Mouse (Mus musculus): ENCODE measurements around the gene Mdm2. TPM values are rescaled to one million over a fixed set of nuclear protein-coding genes. Genes with fewer than 3 reads are reported as not detected.

Mdm2 gene
- polyA plus RNA-seq (2015; fragmentation: Nextera tagmentation; extraction: Ambion mirVana) = 31.3 and 32.8 TPM in 2 replicates

GRCm38 (mm10) chr10:117710604-117711141 lies at the start of gene Mdm2:
Gene Mdm2 (minus strand): TSS chr10:117710758.

DNA sequence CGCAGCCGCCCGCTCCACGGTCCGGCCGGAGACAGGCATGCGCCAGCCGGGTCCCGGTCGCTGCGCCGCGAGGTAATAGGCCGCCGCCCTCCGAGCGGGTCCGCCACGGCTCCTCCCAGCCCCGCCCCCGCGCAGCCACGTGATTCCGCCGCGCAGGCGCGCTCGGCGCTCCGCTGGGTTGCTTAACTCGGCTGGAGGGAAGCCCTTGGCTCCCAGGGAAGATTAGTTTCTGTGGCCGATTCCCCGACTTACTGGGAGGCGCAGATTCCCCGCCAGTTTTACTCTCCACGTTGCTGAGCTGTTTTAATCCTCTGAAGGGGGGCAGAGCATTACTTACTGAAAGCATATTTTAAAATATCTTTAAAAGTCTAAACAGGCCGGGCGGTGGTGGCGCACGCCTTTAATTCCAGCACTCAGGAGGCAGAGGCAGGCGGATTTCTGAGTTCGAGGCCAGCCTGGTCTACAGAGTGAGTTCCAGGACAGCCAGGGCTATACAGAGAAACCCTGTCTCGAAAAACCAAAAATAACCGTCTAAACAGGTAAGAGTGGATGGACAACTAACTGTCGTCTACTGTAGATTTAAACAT lies 35.8 kb upstream of the Mdm2 start, which contains the start of gene Slc35e3:
Slc35e3 (minus strand) TSS at position 69 of the 587 bp plus-strand sequence.

Other genes with a start within 250 kb of the Mdm2 start
- gene Cpm, start 81.3 kb downstream of the Mdm2 start, polyA plus RNA-seq (2015; fragmentation: Nextera tagmentation; extraction: Ambion mirVana) = 5.9 and 6.5 TPM in 2 replicates
- 24.2 and 26.0 TPM in 2 replicates for gene Slc35e3, start 35.6 kb upstream of the Mdm2 start, polyA plus RNA-seq (2015; fragmentation: Nextera tagmentation; extraction: Ambion mirVana)
- gene Nup107, start 81.9 kb upstream of the Mdm2 start, polyA plus RNA-seq (2015; fragmentation: Nextera tagmentation; extraction: Ambion mirVana) = 18.3 and 20.2 TPM in 2 replicates
- gene Rap1b, start 135.3 kb upstream of the Mdm2 start, polyA plus RNA-seq (2015; fragmentation: Nextera tagmentation; extraction: Ambion mirVana) = 142 and 144 TPM in 2 replicates

All from neural tube, postnatal 0 days (tissue).